Mouse (Mus musculus): ENCODE data around the gene Camta1.

The Camta1 gene

GRCm38 (mm10) chr4:150901651-150902050 lies 960.0 kb downstream of the Camta1 start:
- H3K36me3 ChIP-seq (ENCODE audit: control insufficient read depth, insufficient read depth, low read length, poor library complexity, severe bottlenecking), result peaks cover 10% of the 10 kb centered on the region
- peak; percentile 84 for DNase-seq (ENCODE audit: low read depth, low spot score)
- H3K27me3 ChIP-seq (ENCODE audit: control insufficient read depth, insufficient read depth, low read length, poor library complexity, severe bottlenecking), result no peaks in the 10 kb centered on the region

- DNase-seq (ENCODE audit: low read depth, low spot score), result no peak
- Histone ChIP-seq H3K27me3 (ENCODE audit: control insufficient read depth, insufficient read depth, low read length, poor library complexity, severe bottlenecking) (no peaks in the 10 kb centered on the region), H3K36me3 (ENCODE audit: control insufficient read depth, insufficient read depth, low read length, poor library complexity, severe bottlenecking) (peaks cover 8% of the 10 kb centered on the region)
These were observed 961.2 kb downstream of the Camta1 start for GRCm38 (mm10) chr4:150900486-150900885.

- Histone ChIP-seq H3K27me3 (ENCODE audit: control insufficient read depth, insufficient read depth, low read length, poor library complexity, severe bottlenecking) (no peaks in the 10 kb centered on the region), H3K36me3 (ENCODE audit: control insufficient read depth, insufficient read depth, low read length, poor library complexity, severe bottlenecking) (peaks cover 8% of the 10 kb centered on the region)
- peak; percentile 82 for DNase-seq (ENCODE audit: low read depth, low spot score)
These were observed 962.8 kb downstream of the Camta1 start for GRCm38 (mm10) chr4:150898716-150899365.

GRCm38 (mm10) chr4:150896896-150897624 lies 964.6 kb downstream of the Camta1 start:
- DNase-seq (ENCODE audit: low read depth, low spot score), result no peak
- H3K27me3 ChIP-seq (ENCODE audit: control insufficient read depth, insufficient read depth, low read length, poor library complexity, severe bottlenecking), result no peaks in the 10 kb centered on the region
- peaks cover 8% of the 10 kb centered on the region for H3K36me3 ChIP-seq (ENCODE audit: control insufficient read depth, insufficient read depth, low read length, poor library complexity, severe bottlenecking)

- H3K36me3 ChIP-seq (ENCODE audit: control insufficient read depth, insufficient read depth, low read length, poor library complexity, severe bottlenecking), result peaks cover 5% of the 10 kb centered on the region; the same call in 1 of the 2 replicates
- no peaks in the 10 kb centered on the region for H3K27me3 ChIP-seq (ENCODE audit: control insufficient read depth, insufficient read depth, low read length, poor library complexity, severe bottlenecking)
- no peak for DNase-seq (ENCODE audit: low read depth, low spot score)
These were observed 966.8 kb downstream of the Camta1 start for GRCm38 (mm10) chr4:150894718-150895501.

GRCm38 (mm10) chr4:150891308-150891707 lies 970.4 kb downstream of the Camta1 start:
- no peaks in the 10 kb centered on the region for H3K27me3 ChIP-seq (ENCODE audit: control insufficient read depth, insufficient read depth, low read length, poor library complexity, severe bottlenecking)
- DNase-seq (ENCODE audit: low read depth, low spot score), result no peak
- no peaks in the 10 kb centered on the region for H3K36me3 ChIP-seq (ENCODE audit: control insufficient read depth, insufficient read depth, low read length, poor library complexity, severe bottlenecking)

GRCm38 (mm10) chr4:150889955-150890315 lies 971.7 kb downstream of the Camta1 start:
- DNase-seq (ENCODE audit: low read depth, low spot score), result no peak
- Histone ChIP-seq H3K36me3 (ENCODE audit: control insufficient read depth, insufficient read depth, low read length, poor library complexity, severe bottlenecking) (no peaks in the 10 kb centered on the region), H3K27me3 (ENCODE audit: control insufficient read depth, insufficient read depth, low read length, poor library complexity, severe bottlenecking) (no peaks in the 10 kb centered on the region)

- DNase-seq (ENCODE audit: low read depth, low spot score), result no peak
- Histone ChIP-seq H3K27me3 (ENCODE audit: control insufficient read depth, insufficient read depth, low read length, poor library complexity, severe bottlenecking) (no peaks in the 10 kb centered on the region), H3K36me3 (ENCODE audit: control insufficient read depth, insufficient read depth, low read length, poor library complexity, severe bottlenecking) (no peaks in the 10 kb centered on the region)
These were observed 972.3 kb downstream of the Camta1 start for GRCm38 (mm10) chr4:150889273-150889954.

- H3K27me3 ChIP-seq (ENCODE audit: control insufficient read depth, insufficient read depth, low read length, poor library complexity, severe bottlenecking), result no peaks in the 10 kb centered on the region
- no peaks in the 10 kb centered on the region for H3K36me3 ChIP-seq (ENCODE audit: control insufficient read depth, insufficient read depth, low read length, poor library complexity, severe bottlenecking)
- no peak for DNase-seq (ENCODE audit: low read depth, low spot score)
These were observed 973.2 kb downstream of the Camta1 start for GRCm38 (mm10) chr4:150888492-150888891.

GRCm38 (mm10) chr4:150887903-150888302 lies 973.8 kb downstream of the Camta1 start:
- Histone ChIP-seq H3K36me3 (ENCODE audit: control insufficient read depth, insufficient read depth, low read length, poor library complexity, severe bottlenecking) (no peaks in the 10 kb centered on the region), H3K27me3 (ENCODE audit: control insufficient read depth, insufficient read depth, low read length, poor library complexity, severe bottlenecking) (no peaks in the 10 kb centered on the region)
- no peak for DNase-seq (ENCODE audit: low read depth, low spot score)

- DNase-seq (ENCODE audit: low read depth, low spot score), result no peak
- Histone ChIP-seq H3K36me3 (ENCODE audit: control insufficient read depth, insufficient read depth, low read length, poor library complexity, severe bottlenecking) (no peaks in the 10 kb centered on the region), H3K27me3 (ENCODE audit: control insufficient read depth, insufficient read depth, low read length, poor library complexity, severe bottlenecking) (no peaks in the 10 kb centered on the region)
These were observed 979.0 kb downstream of the Camta1 start for GRCm38 (mm10) chr4:150882632-150883031.

GRCm38 (mm10) chr4:150880364-150880763 lies 981.3 kb downstream of the Camta1 start:
- Histone ChIP-seq H3K36me3 (ENCODE audit: control insufficient read depth, insufficient read depth, low read length, poor library complexity, severe bottlenecking) (no peaks in the 10 kb centered on the region), H3K27me3 (ENCODE audit: control insufficient read depth, insufficient read depth, low read length, poor library complexity, severe bottlenecking) (no peaks in the 10 kb centered on the region)
- DNase-seq (ENCODE audit: low read depth, low spot score), result no peak

- no peaks in the 10 kb centered on the region for H3K27me3 ChIP-seq (ENCODE audit: control insufficient read depth, insufficient read depth, low read length, poor library complexity, severe bottlenecking)
- no peak for DNase-seq (ENCODE audit: low read depth, low spot score)
These were observed 982.0 kb downstream of the Camta1 start for GRCm38 (mm10) chr4:150879631-150880030.

GRCm38 (mm10) chr4:150875393-150875792 lies 986.3 kb downstream of the Camta1 start:
- H3K27me3 ChIP-seq (ENCODE audit: control insufficient read depth, insufficient read depth, low read length, poor library complexity, severe bottlenecking), result no peaks in the 10 kb centered on the region
- no peaks in the 10 kb centered on the region for H3K36me3 ChIP-seq (ENCODE audit: control insufficient read depth, insufficient read depth, low read length, poor library complexity, severe bottlenecking)

More at GRCm38 (mm10) chr4:150879631-150880030, 982.0 kb downstream of the Camta1 start:
- no peaks in the 10 kb centered on the region for H3K36me3 ChIP-seq (ENCODE audit: control insufficient read depth, insufficient read depth, low read length, poor library complexity, severe bottlenecking)

More at GRCm38 (mm10) chr4:150875393-150875792, 986.3 kb downstream of the Camta1 start:
- no peak for DNase-seq (ENCODE audit: low read depth, low spot score)
